15 mouse cellular contexts compared by ENCODE assay signal in genomic region chr12:54791465-54791864, GRCm38 (mm10). TPM values are rescaled to one million over a fixed set of nuclear protein-coding genes. Genes with fewer than 3 reads are reported as not detected.
A peak's percentile ranks its signal among the peaks of the same experiment; 100 is the strongest.
DNase-seq lines count a peak whose midpoint lies in the region; ATAC-seq and TF ChIP-seq lines count a peak whose summit lies in the region.
"Had no signal": no experiment of that assay in that cellular context is flagged by ENCODE, and none has a peak within 500 bp of the region (broad histone marks: within the 10 kb centered on the region; RNA-seq: fewer than 3 reads in every experiment).

No protein-coding gene starts in this region.

- no peak overlapping the region for H3K4me3 ChIP-seq in heart, embryonic 12.5 days
- no peak overlapping the region for H3K4me3 ChIP-seq in liver, adult 2 months (ENCODE audit: insufficient read depth, low read depth, low read length)
- no peak overlapping the region for H3K4me3 ChIP-seq in liver, postnatal 0 days (ENCODE audit: low read depth, low read length)
- H3K4me3 ChIP-seq in stomach, embryonic 16.5 days (replicated peaks; ENCODE audit: low read length) = no peak overlapping the region
- no peak overlapping the region for H3K4me3 ChIP-seq in stomach, postnatal 0 days (ENCODE audit: low read depth, low read length)
- H3K4me3 ChIP-seq in neural tube, embryonic 15.5 days (replicated peaks) = no peak overlapping the region
- H3K4me3 ChIP-seq: embryonic facial prominence, embryonic 15.5 days; hindbrain, embryonic 15.5 days had no signal

- 87% methylated on average over 8 of the region's 8 CpGs for WGBS in heart, embryonic 12.5 days
- 64% methylated on average over 8 of the region's 8 CpGs for WGBS in liver, adult 2 months
- 79% methylated on average over 8 of the region's 8 CpGs for WGBS in liver, postnatal 0 days (ENCODE audit: insufficient replicate concordance)
- 77% methylated on average over 8 of the region's 8 CpGs for WGBS in stomach, embryonic 16.5 days
- WGBS in stomach, postnatal 0 days = 71% methylated on average over 8 of the region's 8 CpGs
- 86% methylated on average over 8 of the region's 8 CpGs for WGBS in neural tube, embryonic 15.5 days

- H3K27me3 ChIP-seq in heart, embryonic 12.5 days (replicated peaks) = no peaks in the 10 kb centered on the region
- H3K27me3 ChIP-seq in liver, adult 2 months (ENCODE audit: control insufficient read depth, insufficient read depth, low read length) = no peaks in the 10 kb centered on the region
- H3K27me3 ChIP-seq in liver, postnatal 0 days (ENCODE audit: insufficient read depth, low read length) = no peaks in the 10 kb centered on the region
- no peaks in the 10 kb centered on the region for H3K27me3 ChIP-seq in stomach, embryonic 16.5 days (ENCODE audit: control insufficient read depth, insufficient read depth, low read length)
- H3K27me3 ChIP-seq in stomach, postnatal 0 days (ENCODE audit: control insufficient read depth, insufficient read depth, low read length) = no peaks in the 10 kb centered on the region
- no peaks in the 10 kb centered on the region for H3K27me3 ChIP-seq in neural tube, embryonic 15.5 days (replicated peaks)
- H3K27me3 ChIP-seq: embryonic facial prominence, embryonic 15.5 days; hindbrain, embryonic 15.5 days had no signal

- TF ChIP-seq EP300 in liver, postnatal 0 days (IDR thresholded peaks at IDR 0.05; ENCODE audit: low read depth) = no peak
- TF ChIP-seq EP300 in stomach, postnatal 0 days (optimal IDR thresholded peaks at IDR 0.05) = no peak

- TF ChIP-seq POLR2A in liver, adult 2 months (IDR thresholded peaks at IDR 0.05; ENCODE audit: extremely low read depth, insufficient read depth, low read length) = no peak

- H3K79me2 ChIP-seq in liver, adult 2 months (ENCODE audit: control insufficient read depth, insufficient read depth, low read length) = peaks cover 11% of the 10 kb centered on the region

- no peak for ATAC-seq in heart, embryonic 12.5 days (ENCODE audit: insufficient number of reproducible peaks, low FRiP score)
- ATAC-seq in liver, postnatal 0 days = no peak
- no peak for ATAC-seq in stomach, embryonic 16.5 days (ENCODE audit: insufficient read depth, low FRiP score)
- ATAC-seq in stomach, postnatal 0 days (ENCODE audit: low FRiP score, low TSS enrichment) = no peak
- no peak for ATAC-seq in neural tube, embryonic 15.5 days (ENCODE audit: low FRiP score)

- H3K36me3 ChIP-seq in heart, embryonic 12.5 days = peaks cover 17% of the 10 kb centered on the region
- H3K36me3 ChIP-seq in liver, adult 2 months (ENCODE audit: control insufficient read depth, insufficient read depth, low read length) = peaks cover 2% of the 10 kb centered on the region; the same call in 1 of the 2 replicates
- H3K36me3 ChIP-seq in liver, postnatal 0 days (replicated peaks; ENCODE audit: insufficient read depth, low read length) = peaks cover 10% of the 10 kb centered on the region; the same call in 1 of the 2 replicates
- H3K36me3 ChIP-seq in stomach, embryonic 16.5 days (ENCODE audit: control insufficient read depth, insufficient read depth, low read length) = no peaks in the 10 kb centered on the region
- no peaks in the 10 kb centered on the region for H3K36me3 ChIP-seq in stomach, postnatal 0 days (ENCODE audit: control insufficient read depth, insufficient read depth, low read length)
- H3K36me3 ChIP-seq in neural tube, embryonic 15.5 days = peaks cover 3% of the 10 kb centered on the region; the same call in 1 of the 2 replicates

- H3K4me1 ChIP-seq in heart, embryonic 12.5 days (replicated peaks) = peaks cover 38% of the 10 kb centered on the region
- H3K4me1 ChIP-seq in liver, adult 2 months (ENCODE audit: control insufficient read depth, insufficient read depth, low read length) = peaks cover 5% of the 10 kb centered on the region
- H3K4me1 ChIP-seq in liver, postnatal 0 days (ENCODE audit: insufficient read depth) = peaks cover 16% of the 10 kb centered on the region
- H3K4me1 ChIP-seq in stomach, embryonic 16.5 days (ENCODE audit: control insufficient read depth, insufficient read depth, low read length) = peaks cover 30% of the 10 kb centered on the region
- peaks cover 4% of the 10 kb centered on the region for H3K4me1 ChIP-seq in stomach, postnatal 0 days (replicated peaks; ENCODE audit: control insufficient read depth, insufficient read depth)
- peaks cover 45% of the 10 kb centered on the region for H3K4me1 ChIP-seq in neural tube, embryonic 15.5 days

- DNase-seq in heart, adult 8-10 months (ENCODE audit: low spot score) = no peak
- peak; percentile 15 for DNase-seq in liver, adult 2 months (ENCODE audit: extremely low read depth, low read depth, low spot score)
- no peak for DNase-seq in liver, postnatal 0 days
- no peak for DNase-seq in stomach, postnatal 0 days (ENCODE audit: low spot score)
- DNase-seq in frontal cortex, postnatal 36 days (ENCODE audit: low spot score in 2 of 2) = no peak
- DNase-seq: cerebellum, adult 9-10 months; kidney, adult 18-20 months; left cerebral cortex, postnatal 4 days; right cerebral cortex, postnatal 25 days; thymus, postnatal 4 days had no signal

- no peaks in the 10 kb centered on the region for H3K9me3 ChIP-seq in heart, embryonic 12.5 days (replicated peaks)
- no peaks in the 10 kb centered on the region for H3K9me3 ChIP-seq in liver, postnatal 0 days (ENCODE audit: low read length)
- no peaks in the 10 kb centered on the region for H3K9me3 ChIP-seq in stomach, embryonic 16.5 days (replicated peaks; ENCODE audit: control insufficient read depth, low read length)
- no peaks in the 10 kb centered on the region for H3K9me3 ChIP-seq in stomach, postnatal 0 days (ENCODE audit: control insufficient read depth, low read length)
- no peaks in the 10 kb centered on the region for H3K9me3 ChIP-seq in neural tube, embryonic 15.5 days (replicated peaks)
- H3K9me3 ChIP-seq: embryonic facial prominence, embryonic 15.5 days; hindbrain, embryonic 15.5 days had no signal

- no peak for TF ChIP-seq CTCF in liver, adult 2 months (IDR thresholded peaks at IDR 0.05; ENCODE audit: low read depth, low read length)
- no peak for TF ChIP-seq CTCF in liver, postnatal 0 days (IDR thresholded peaks at IDR 0.05; ENCODE audit: low read depth)
- no peak for TF ChIP-seq CTCF in stomach, postnatal 0 days (IDR thresholded peaks at IDR 0.05; ENCODE audit: low read depth)

- peak overlapping the region; percentile 29; the same call in 1 of the 2 replicates for H3K9ac ChIP-seq in heart, embryonic 12.5 days
- no peak overlapping the region for H3K9ac ChIP-seq in liver, adult 2 months (ENCODE audit: low read depth, low read length)
- H3K9ac ChIP-seq in liver, postnatal 0 days (replicated peaks) = no peak overlapping the region
- H3K9ac ChIP-seq in stomach, embryonic 16.5 days (ENCODE audit: low read length) = no peak overlapping the region
- no peak overlapping the region for H3K9ac ChIP-seq in stomach, postnatal 0 days (ENCODE audit: low read length)
- no peak overlapping the region for H3K9ac ChIP-seq in neural tube, embryonic 15.5 days (replicated peaks)
- H3K9ac ChIP-seq: embryonic facial prominence, embryonic 15.5 days; hindbrain, embryonic 15.5 days had no signal

- 0 out of 2 replicates have a peak overlapping the region, but pooled peaks have one; percentile 30 for H3K27ac ChIP-seq in heart, embryonic 12.5 days (ENCODE audit: poor library complexity, severe bottlenecking)
- H3K27ac ChIP-seq in liver, adult 2 months (replicated peaks; ENCODE audit: insufficient read depth, low read depth, low read length) = no peak overlapping the region
- no peak overlapping the region; the same call in 1 of the 2 replicates for H3K27ac ChIP-seq in liver, postnatal 0 days (ENCODE audit: low read depth)
- peak overlapping the region; percentile 36; the same call in 1 of the 2 replicates for H3K27ac ChIP-seq in stomach, embryonic 16.5 days (ENCODE audit: low read length)
- no peak overlapping the region; the same call in 1 of the 2 replicates for H3K27ac ChIP-seq in stomach, postnatal 0 days (replicated peaks)
- H3K27ac ChIP-seq in neural tube, embryonic 15.5 days (replicated peaks) = 0 out of 2 replicates have a peak overlapping the region, but pooled peaks have one; percentile 9
- H3K27ac ChIP-seq: embryonic facial prominence, embryonic 15.5 days; hindbrain, embryonic 15.5 days had no signal

- no peak overlapping the region for H3K4me2 ChIP-seq in heart, embryonic 12.5 days
- no peak overlapping the region for H3K4me2 ChIP-seq in liver, postnatal 0 days (ENCODE audit: low read depth, low read length)
- no peak overlapping the region for H3K4me2 ChIP-seq in stomach, embryonic 16.5 days (ENCODE audit: low read depth, low read length)
- H3K4me2 ChIP-seq in stomach, postnatal 0 days (replicated peaks; ENCODE audit: low read depth) = no peak overlapping the region
- H3K4me2 ChIP-seq in neural tube, embryonic 15.5 days = no peak overlapping the region
- H3K4me2 ChIP-seq: embryonic facial prominence, embryonic 15.5 days; hindbrain, embryonic 15.5 days had no signal

RNA-seq across cellular contexts. Expression of gene Snx6, which starts 4.0 kb away (rescaled TPM):
- 122 and 135 TPM in 2 replicates for polyA plus RNA-seq in heart, embryonic 12.5 days (2016; fragmentation: Nextera tagmentation; extraction: Ambion mirVana)
- total RNA-seq in heart, adult 8-10 months (2022) = 10 to 100 TPM; 27.1 to 31.7 (median 29.0) TPM
- 21.7 and 22.4 TPM in 2 replicates for total RNA-seq in liver, adult 2 months (2014; rRNA removed)
- polyA plus RNA-seq in liver, adult 2 months (2012; rRNA removed) = 5.4 and 7.5 TPM in 2 replicates
- 56.0 and 62.3 TPM in 2 replicates for polyA plus RNA-seq in liver, postnatal 0 days (2015; fragmentation: Nextera tagmentation; extraction: Ambion mirVana)
- polyA plus RNA-seq in stomach, embryonic 16.5 days (2015; fragmentation: Nextera tagmentation; extraction: Ambion mirVana) = 167 and 175 TPM in 2 replicates
- 260 and 269 TPM in 2 replicates for polyA plus RNA-seq in stomach, postnatal 0 days (2015; fragmentation: Nextera tagmentation; extraction: Ambion mirVana)
- 131 and 137 TPM in 2 replicates for polyA plus RNA-seq in neural tube, embryonic 15.5 days (2015; fragmentation: Nextera tagmentation; extraction: Ambion mirVana)

Comparison
In these comparisons a context has a peak if more than half of its experiments do, and no peak if none do; other contexts are left out.
1. H3K27ac ChIP-seq: peak in heart, embryonic 12.5 days (single experiment), stomach, embryonic 16.5 days (single experiment) and neural tube, embryonic 15.5 days (single experiment); none in liver, adult 2 months (single experiment), liver, postnatal 0 days (single experiment) and stomach, postnatal 0 days (single experiment).